Mouse (Mus musculus) heart, adult 2 months (tissue): ENCODE data around the gene Coq8a. TPM values are rescaled to one million over a fixed set of nuclear protein-coding genes. Genes with fewer than 3 reads are reported as not detected.
A peak's percentile ranks its signal among the peaks of the same experiment; 100 is the strongest.

Experiments
- DNase-seq, 2 experiments: peaks; one replicate each; pipeline ENCODE4 v3.0.0; 2021
- H3K27ac ChIP-seq: fragments of 200-600 bp; 2 replicates; pipeline ENCODE4 v1.8.1; 2022
- H3K27me3 ChIP-seq: fragments of 200-500 bp; 2 replicates; pipeline ENCODE4 v1.6.1; 2012; ENCODE audit warnings: mild to moderate bottlenecking, low read length, inconsistent platforms, mixed read lengths; ENCODE audit not compliant: control insufficient read depth, insufficient read depth
- H3K36me3 ChIP-seq: fragments of 200-500 bp; 2 replicates; pipeline ENCODE4 v1.6.1; 2012; ENCODE audit warnings: low read length, inconsistent platforms; ENCODE audit not compliant: control insufficient read depth, insufficient read depth
- H3K4me1 ChIP-seq: fragments of 200-500 bp; 2 replicates; pipeline ENCODE4 v1.6.1; 2011; ENCODE audit warnings: low read length; ENCODE audit not compliant: control insufficient read depth, insufficient read depth
- H3K4me3 ChIP-seq: fragments of 200-600 bp; 2 replicates; pipeline ENCODE4 v1.8.1; 2022
- H3K79me2 ChIP-seq: fragments of 200-500 bp; replicated peaks from 2 replicates; pipeline ENCODE4 v1.6.1; 2012; ENCODE audit warnings: mild to moderate bottlenecking, inconsistent platforms, low read length, moderate library complexity, mixed read lengths; ENCODE audit not compliant: control insufficient read depth, insufficient read depth
- H3K9ac ChIP-seq: fragments of 200-500 bp; 2 replicates; pipeline ENCODE4 v1.6.1; 2012; ENCODE audit warnings: low read depth, mild to moderate bottlenecking, control low read depth, inconsistent platforms, low read length, mixed read lengths
- CTCF ChIP-seq: fragments of 200-600 bp; IDR thresholded peaks from 2 replicates; pipeline ENCODE4 v1.8.1; 2022; ENCODE audit warnings: antibody characterized with exemption, mild to moderate bottlenecking, moderate library complexity
- EP300 ChIP-seq: fragments of 200-500 bp; IDR thresholded peaks from 2 replicates; pipeline ENCODE4 v1.6.1; 2011; ENCODE audit warnings: low read depth, low read length, control low read depth; ENCODE audit not compliant: insufficient read depth
- POLR2A ChIP-seq: fragments of 200-500 bp; IDR thresholded peaks from 2 replicates; pipeline ENCODE4 v1.6.1; 2011; ENCODE audit warnings: mild to moderate bottlenecking, low read depth, low read length, control low read depth; ENCODE audit not compliant: insufficient read depth
- WGBS: fragments of 180-500 bp; shearing (Covaris S2); methylation state at CpG from one replicate; pipeline ENCODE4 v1.1.7; 2018; 5-methylcytosine and 5-hydroxymethylcytosine counted together
- intact Hi-C: fragments of 180-260 bp; cut with DNase I; formaldehyde crosslinking; loops from one replicate; pipeline ENCODE4 v1.15.1; 2025
- polyA plus RNA-seq: library from polyadenylated mRNA; depleted of rRNA; stranded (reverse); fragments of >200 nt; gene quantifications from 2 replicates; pipeline ENCODE4 v1.2.3, GENCODE M21; 2012
- total RNA-seq, 2 experiments: library from RNA; stranded (reverse); gene quantifications; 2 replicates each; pipeline ENCODE4 v1.2.3; 2021

Coq8a gene
- total and polyA plus RNA-seq, 3 experiments = 468 to 919 (median 783) TPM

- Histone ChIP-seq H3K36me3 (no peaks in the 10 kb centered on the region), H3K9ac (peak overlapping the region; percentile 74), H3K4me3 (peak overlapping the region; percentile 85), H3K27ac (peak overlapping the region; percentile 84), H3K27me3 (no peaks in the 10 kb centered on the region), H3K4me1 (no peaks in the 10 kb centered on the region; the same call in 1 of the 2 replicates), H3K79me2 (no peaks in the 10 kb centered on the region)
- intact Hi-C loops = loop anchor here (2.0 kb wide), 1 partner anchor 21 kb away; no protein-coding TSS in a partner anchor
- DNase-seq = peak; percentile 98 to 99
- WGBS = under 1% methylated on average over 57 of the region's 57 CpGs
- no peak for TF ChIP-seq CTCF
- peak; percentile 95 for TF ChIP-seq POLR2A
- TF ChIP-seq EP300 = 0 out of 2 replicates have a peak, but pooled peaks have one; percentile 13
These were observed 3.6 kb downstream of the Coq8a start for GRCm38 (mm10) chr1:180195703-180196381.

GRCm38 (mm10) chr1:180194781-180195471 is 4.5 kb downstream of the Coq8a start:
- Histone ChIP-seq H3K27ac (peak overlapping the region; percentile 84), H3K79me2 (no peaks in the 10 kb centered on the region), H3K4me3 (peak overlapping the region; percentile 85), H3K9ac (peak overlapping the region; percentile 74), H3K36me3 (no peaks in the 10 kb centered on the region), H3K4me1 (no peaks in the 10 kb centered on the region; the same call in 1 of the 2 replicates), H3K27me3 (no peaks in the 10 kb centered on the region)
- DNase-seq = peak; percentile 59 to 78
- 16% methylated on average over 9 of the region's 9 CpGs for WGBS
- intact Hi-C loops = loop anchor here (2.0 kb wide), 1 partner anchor 20 kb away; no protein-coding TSS in a partner anchor
- peak; percentile 38 for TF ChIP-seq EP300
- TF ChIP-seq POLR2A = peak; percentile 53; the same call in 1 of the 2 replicates
- no peak for TF ChIP-seq CTCF

GRCm38 (mm10) chr1:180194048-180194447 is 5.4 kb downstream of the Coq8a start:
- no peaks in the 10 kb centered on the region for H3K27me3 ChIP-seq
- WGBS = 69% methylated on average over 9 of the region's 9 CpGs
- TF ChIP-seq CTCF (no peak), POLR2A (no peak), EP300 (no peak)
- no peak for DNase-seq
- peak overlapping the region; percentile 74 for H3K9ac ChIP-seq
- no peaks in the 10 kb centered on the region for H3K79me2 ChIP-seq
- intact Hi-C loops = loop anchor here (2.0 kb wide), 1 partner anchor 19 kb away; no protein-coding TSS in a partner anchor
- H3K4me1 ChIP-seq = no peaks in the 10 kb centered on the region; the same call in 1 of the 2 replicates
- H3K27ac ChIP-seq = peak overlapping the region; percentile 84
- H3K36me3 ChIP-seq = no peaks in the 10 kb centered on the region
- peak overlapping the region; percentile 85 for H3K4me3 ChIP-seq

- Histone ChIP-seq H3K79me2 (no peaks in the 10 kb centered on the region), H3K4me3 (peak overlapping the region; percentile 85), H3K9ac (peak overlapping the region; percentile 54), H3K4me1 (peaks cover 2% of the 10 kb centered on the region), H3K27me3 (no peaks in the 10 kb centered on the region), H3K36me3 (no peaks in the 10 kb centered on the region), H3K27ac (peak overlapping the region; percentile 84)
- 35% methylated on average over 8 of the region's 8 CpGs for WGBS
- intact Hi-C loops = no loop called here
- DNase-seq = peak in 1 of 2 experiments; percentile 16
- no peak for TF ChIP-seq EP300
- TF ChIP-seq POLR2A = no peak
- no peak for TF ChIP-seq CTCF
These were observed 5.9 kb downstream of the Coq8a start for GRCm38 (mm10) chr1:180193391-180193935.

GRCm38 (mm10) chr1:180192866-180193265 is 6.5 kb downstream of the Coq8a start:
- TF ChIP-seq CTCF = no peak
- TF ChIP-seq EP300 = 0 out of 2 replicates have a peak, but pooled peaks have one; percentile 7
- intact Hi-C loops = no loop called here
- peak in 1 of 2 experiments; percentile 23 for DNase-seq
- Histone ChIP-seq H3K4me3 (peak overlapping the region; percentile 85), H3K36me3 (no peaks in the 10 kb centered on the region), H3K27me3 (no peaks in the 10 kb centered on the region), H3K4me1 (peaks cover 2% of the 10 kb centered on the region), H3K79me2 (no peaks in the 10 kb centered on the region), H3K27ac (peak overlapping the region; percentile 84), H3K9ac (peak overlapping the region; percentile 70)
- WGBS = 28% methylated on average over 4 of the region's 4 CpGs
